Mouse (Mus musculus): ENCODE data around the gene Rnf11.

Gene Rnf11

GRCm38 (mm10) chr4:109484621-109485020, at the start of gene Rnf11:
Gene Rnf11, minus strand, starts transcription at chr4:109484728.
- DNase-seq: no peak

- no peak for DNase-seq
These were observed 46.6 kb upstream of the Rnf11 start, which contains the start of gene 4930522H14Rik for GRCm38 (mm10) chr4:109531111-109531510. Gene 4930522H14Rik, minus strand, starts transcription at chr4:109531297.

- no peak for DNase-seq
These were observed 45.8 kb upstream of the Rnf11 start for GRCm38 (mm10) chr4:109530245-109530816.

GRCm38 (mm10) chr4:109504885-109505284, 20.4 kb upstream of the Rnf11 start:
- DNase-seq: peak; percentile 74 to 78

GRCm38 (mm10) chr4:109498476-109498875, 13.9 kb upstream of the Rnf11 start:
- no peak for DNase-seq

GRCm38 (mm10) chr4:109493581-109493980, 9.1 kb upstream of the Rnf11 start:
- peak; percentile 27 to 31 for DNase-seq

GRCm38 (mm10) chr4:109488812-109489211, 4.3 kb upstream of the Rnf11 start:
- DNase-seq: no peak

- no peak for DNase-seq
These were observed 1.8 kb downstream of the Rnf11 start for GRCm38 (mm10) chr4:109482701-109483100.

- DNase-seq: no peak
These were observed 3.1 kb downstream of the Rnf11 start for GRCm38 (mm10) chr4:109481424-109481823.

GRCm38 (mm10) chr4:109477454-109477853, 7.1 kb downstream of the Rnf11 start:
- DNase-seq: peak; percentile 49 to 65

- peak; percentile 94 to 97 for DNase-seq
These were observed 7.9 kb downstream of the Rnf11 start for GRCm38 (mm10) chr4:109476554-109477014.

- DNase-seq: peak; percentile 34 to 67
These were observed 8.7 kb downstream of the Rnf11 start for GRCm38 (mm10) chr4:109475577-109476553.

- DNase-seq: no peak
These were observed 9.4 kb downstream of the Rnf11 start for GRCm38 (mm10) chr4:109475078-109475477.

- DNase-seq: peak; percentile 10 to 38
These were observed 12.0 kb downstream of the Rnf11 start for GRCm38 (mm10) chr4:109472566-109472965.

- no peak for DNase-seq
These were observed 12.9 kb downstream of the Rnf11 start for GRCm38 (mm10) chr4:109471606-109472005.

- no peak for DNase-seq
These were observed 16.8 kb downstream of the Rnf11 start for GRCm38 (mm10) chr4:109467687-109468086.

GRCm38 (mm10) chr4:109463892-109464291, 20.6 kb downstream of the Rnf11 start:
- no peak for DNase-seq

- DNase-seq: peak; percentile 53 to 60
These were observed 23.9 kb downstream of the Rnf11 start for GRCm38 (mm10) chr4:109460421-109461179.

- DNase-seq: no peak
These were observed 27.7 kb downstream of the Rnf11 start for GRCm38 (mm10) chr4:109456821-109457220.

GRCm38 (mm10) chr4:109448531-109448930, 36.0 kb downstream of the Rnf11 start:
- no peak for DNase-seq

GRCm38 (mm10) chr4:109445956-109446355, 38.6 kb downstream of the Rnf11 start:
- no peak for DNase-seq

- no peak for DNase-seq
These were observed 39.1 kb downstream of the Rnf11 start for GRCm38 (mm10) chr4:109445397-109445796.

GRCm38 (mm10) chr4:109444951-109445350, 39.6 kb downstream of the Rnf11 start:
- DNase-seq: no peak

Measured in kidney, postnatal 36 days (tissue).